Mouse (Mus musculus): ENCODE results near the gene Adamts18. TPM values are rescaled to one million over a fixed set of nuclear protein-coding genes. Genes with fewer than 3 reads are reported as not detected.
"Not testable (repeated sequence)": the region's sequence is repeated elsewhere in the genome, so short reads cannot be mapped to it uniquely, and the experiment has no call there.

The Adamts18 gene
- polyA plus RNA-seq, 1 experiment from 2014 or later: 2.3 TPM

GRCm38 (mm10) chr8:113820983-113821587 is 27.5 kb downstream of the Adamts18 start:
- DNase-seq (ENCODE audit: low spot score): peak; percentile 23
- H3K27ac ChIP-seq: no peak overlapping the region
- H3K4me1 ChIP-seq (replicated peaks; ENCODE audit: control insufficient read depth, insufficient read depth, low read length): no peaks in the 10 kb centered on the region
- ATAC-seq (ENCODE audit: low FRiP score): no peak
- H3K36me3 ChIP-seq (replicated peaks; ENCODE audit: control insufficient read depth, insufficient read depth): no peaks in the 10 kb centered on the region
- no peak overlapping the region for H3K9ac ChIP-seq
- no peaks in the 10 kb centered on the region for H3K9me3 ChIP-seq (ENCODE audit: control insufficient read depth, low read length)
- no peak overlapping the region for H3K4me2 ChIP-seq (replicated peaks)
- H3K4me3 ChIP-seq (replicated peaks; ENCODE audit: low read length): no peak overlapping the region
- no peaks in the 10 kb centered on the region for H3K27me3 ChIP-seq (ENCODE audit: control insufficient read depth, insufficient read depth, low read length)
- 84% methylated on average over 16 of the region's 16 CpGs for WGBS

- no peak overlapping the region for H3K9ac ChIP-seq
- H3K4me3 ChIP-seq (replicated peaks; ENCODE audit: low read length): no peak overlapping the region
- no peak overlapping the region for H3K4me2 ChIP-seq (replicated peaks)
- H3K36me3 ChIP-seq (replicated peaks; ENCODE audit: control insufficient read depth, insufficient read depth): no peaks in the 10 kb centered on the region
- H3K27me3 ChIP-seq (ENCODE audit: control insufficient read depth, insufficient read depth, low read length): no peaks in the 10 kb centered on the region
- WGBS: 68% methylated on average over 6 of the region's 6 CpGs
- no peaks in the 10 kb centered on the region for H3K9me3 ChIP-seq (ENCODE audit: control insufficient read depth, low read length)
- H3K27ac ChIP-seq: no peak overlapping the region
- no peaks in the 10 kb centered on the region for H3K4me1 ChIP-seq (replicated peaks; ENCODE audit: control insufficient read depth, insufficient read depth, low read length)
- DNase-seq (ENCODE audit: low spot score) (peak; percentile 22), ATAC-seq (ENCODE audit: low FRiP score) (no peak)
These were observed 34.6 kb downstream of the Adamts18 start for GRCm38 (mm10) chr8:113813966-113814365.

GRCm38 (mm10) chr8:113811521-113811920 is 37.0 kb downstream of the Adamts18 start:
- Histone ChIP-seq H3K4me1 (replicated peaks; ENCODE audit: control insufficient read depth, insufficient read depth, low read length) (no peaks in the 10 kb centered on the region), H3K27ac (no peak overlapping the region), H3K9me3 (ENCODE audit: control insufficient read depth, low read length) (no peaks in the 10 kb centered on the region), H3K36me3 (replicated peaks; ENCODE audit: control insufficient read depth, insufficient read depth) (no peaks in the 10 kb centered on the region), H3K9ac (no peak overlapping the region), H3K4me2 (replicated peaks) (no peak overlapping the region), H3K27me3 (ENCODE audit: control insufficient read depth, insufficient read depth, low read length) (no peaks in the 10 kb centered on the region), H3K4me3 (replicated peaks; ENCODE audit: low read length) (no peak overlapping the region)
- no peak for DNase-seq (ENCODE audit: low spot score)
- WGBS: 87% methylated on average over 4 of the region's 4 CpGs
- no peak for ATAC-seq (ENCODE audit: low FRiP score)

- ATAC-seq (ENCODE audit: low FRiP score) (no peak), DNase-seq (ENCODE audit: low spot score) (peak; percentile 24)
- Histone ChIP-seq H3K4me3 (replicated peaks; ENCODE audit: low read length) (no peak overlapping the region), H3K9me3 (ENCODE audit: control insufficient read depth, low read length) (no peaks in the 10 kb centered on the region), H3K4me2 (replicated peaks) (no peak overlapping the region), H3K9ac (no peak overlapping the region), H3K36me3 (replicated peaks; ENCODE audit: control insufficient read depth, insufficient read depth) (no peaks in the 10 kb centered on the region), H3K27ac (no peak overlapping the region), H3K27me3 (ENCODE audit: control insufficient read depth, insufficient read depth, low read length) (no peaks in the 10 kb centered on the region), H3K4me1 (replicated peaks; ENCODE audit: control insufficient read depth, insufficient read depth, low read length) (no peaks in the 10 kb centered on the region)
- WGBS: 67% methylated on average over 5 of the region's 5 CpGs
These were observed 38.6 kb downstream of the Adamts18 start for GRCm38 (mm10) chr8:113809929-113810328.

- H3K36me3 ChIP-seq (replicated peaks; ENCODE audit: control insufficient read depth, insufficient read depth): no peaks in the 10 kb centered on the region
- H3K9me3 ChIP-seq (ENCODE audit: control insufficient read depth, low read length): no peaks in the 10 kb centered on the region
- WGBS: 75% methylated on average over 12 of the region's 12 CpGs
- H3K4me1 ChIP-seq (replicated peaks; ENCODE audit: control insufficient read depth, insufficient read depth, low read length): no peaks in the 10 kb centered on the region
- no peak overlapping the region for H3K27ac ChIP-seq
- ATAC-seq (ENCODE audit: low FRiP score): no peak
- H3K27me3 ChIP-seq (ENCODE audit: control insufficient read depth, insufficient read depth, low read length): no peaks in the 10 kb centered on the region
- H3K9ac ChIP-seq: no peak overlapping the region
- no peak overlapping the region for H3K4me3 ChIP-seq (replicated peaks; ENCODE audit: low read length)
- peak; percentile 23 for DNase-seq (ENCODE audit: low spot score)
- H3K4me2 ChIP-seq (replicated peaks): no peak overlapping the region
These were observed 44.5 kb downstream of the Adamts18 start for GRCm38 (mm10) chr8:113803830-113804611.

GRCm38 (mm10) chr8:113801551-113801950 is 47.0 kb downstream of the Adamts18 start:
- no peak overlapping the region for H3K9ac ChIP-seq
- ATAC-seq (ENCODE audit: low FRiP score): no peak
- H3K4me3 ChIP-seq (replicated peaks; ENCODE audit: low read length): no peak overlapping the region
- no peak for DNase-seq (ENCODE audit: low spot score)
- H3K9me3 ChIP-seq (ENCODE audit: control insufficient read depth, low read length): no peaks in the 10 kb centered on the region
- no peaks in the 10 kb centered on the region for H3K36me3 ChIP-seq (replicated peaks; ENCODE audit: control insufficient read depth, insufficient read depth)
- 85% methylated on average over 5 of the region's 5 CpGs for WGBS
- H3K4me1 ChIP-seq (replicated peaks; ENCODE audit: control insufficient read depth, insufficient read depth, low read length): no peaks in the 10 kb centered on the region
- no peak overlapping the region for H3K27ac ChIP-seq
- no peak overlapping the region for H3K4me2 ChIP-seq (replicated peaks)
- H3K27me3 ChIP-seq (ENCODE audit: control insufficient read depth, insufficient read depth, low read length): no peaks in the 10 kb centered on the region

GRCm38 (mm10) chr8:113800556-113800955 is 48.0 kb downstream of the Adamts18 start:
- H3K4me3 ChIP-seq (replicated peaks; ENCODE audit: low read length); H3K36me3 ChIP-seq (replicated peaks; ENCODE audit: control insufficient read depth, insufficient read depth); H3K27me3 ChIP-seq (ENCODE audit: control insufficient read depth, insufficient read depth, low read length); DNase-seq (ENCODE audit: low spot score); H3K9me3 ChIP-seq (ENCODE audit: control insufficient read depth, low read length); ATAC-seq (ENCODE audit: low FRiP score); H3K27ac ChIP-seq; H3K4me1 ChIP-seq (replicated peaks; ENCODE audit: control insufficient read depth, insufficient read depth, low read length); H3K9ac ChIP-seq; H3K4me2 ChIP-seq (replicated peaks): not testable (repeated sequence)
- 97% methylated on average over 5 of the region's 5 CpGs for WGBS

GRCm38 (mm10) chr8:113799550-113799949 is 49.0 kb downstream of the Adamts18 start:
- H3K4me3 ChIP-seq (replicated peaks; ENCODE audit: low read length): no peak overlapping the region
- H3K9me3 ChIP-seq (ENCODE audit: control insufficient read depth, low read length): no peaks in the 10 kb centered on the region
- no peak overlapping the region for H3K27ac ChIP-seq
- no peak overlapping the region for H3K4me2 ChIP-seq (replicated peaks)
- WGBS: 34% methylated on average over 5 of the region's 5 CpGs
- no peaks in the 10 kb centered on the region for H3K4me1 ChIP-seq (replicated peaks; ENCODE audit: control insufficient read depth, insufficient read depth, low read length)
- no peaks in the 10 kb centered on the region for H3K27me3 ChIP-seq (ENCODE audit: control insufficient read depth, insufficient read depth, low read length)
- no peak for DNase-seq (ENCODE audit: low spot score)
- ATAC-seq (ENCODE audit: low FRiP score): no peak
- no peaks in the 10 kb centered on the region for H3K36me3 ChIP-seq (replicated peaks; ENCODE audit: control insufficient read depth, insufficient read depth)
- H3K9ac ChIP-seq: no peak overlapping the region

GRCm38 (mm10) chr8:113791856-113792255 is 56.7 kb downstream of the Adamts18 start:
- Histone ChIP-seq H3K27me3 (ENCODE audit: control insufficient read depth, insufficient read depth, low read length) (no peaks in the 10 kb centered on the region), H3K4me3 (replicated peaks; ENCODE audit: low read length) (no peak overlapping the region), H3K9me3 (ENCODE audit: control insufficient read depth, low read length) (no peaks in the 10 kb centered on the region), H3K4me1 (replicated peaks; ENCODE audit: control insufficient read depth, insufficient read depth, low read length) (no peaks in the 10 kb centered on the region), H3K36me3 (replicated peaks; ENCODE audit: control insufficient read depth, insufficient read depth) (no peaks in the 10 kb centered on the region), H3K9ac (no peak overlapping the region), H3K27ac (no peak overlapping the region), H3K4me2 (replicated peaks) (no peak overlapping the region)
- 61% methylated on average over 13 of the region's 13 CpGs for WGBS
- ATAC-seq (ENCODE audit: low FRiP score) (no peak), DNase-seq (ENCODE audit: low spot score) (no peak)
